Mouse (Mus musculus) right cerebral cortex, postnatal 36 days (tissue): ENCODE measurements at regions not wholly inside any gene's neighbourhood (a gene's known extent, or its start where the extent isn't known, plus 50 kb on each side); places are given as distances from the start of the nearest gene placed in this dataset.

Experiments used
- DNase-seq, 2 experiments: peaks; one replicate each; pipeline ENCODE4 v3.0.0; 2022; ENCODE audit warnings: low spot score in 2 of 2, mixed read lengths in 1 of 2

GRCm38 (mm10) chr13:99057696-99058095 is 73.3 kb upstream of the 1700024P04Rik start:
- DNase-seq = no peak

DNA sequence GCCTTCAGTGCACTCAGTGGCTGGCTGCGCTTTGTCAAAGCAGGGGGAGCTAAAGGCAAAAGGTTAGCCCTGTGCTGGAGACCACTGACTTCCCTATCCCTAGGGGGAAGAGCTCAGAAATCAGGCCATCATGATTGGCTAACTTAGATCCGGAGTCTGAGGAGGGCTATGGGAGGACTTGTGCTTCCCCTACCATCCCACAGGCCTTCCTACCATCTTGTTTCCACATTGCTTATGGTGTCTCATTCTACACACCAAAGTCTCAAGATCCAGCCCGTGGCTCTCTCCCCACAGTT is 72.9 kb upstream of the 1700024P04Rik start:
- no peak for DNase-seq

DNA sequence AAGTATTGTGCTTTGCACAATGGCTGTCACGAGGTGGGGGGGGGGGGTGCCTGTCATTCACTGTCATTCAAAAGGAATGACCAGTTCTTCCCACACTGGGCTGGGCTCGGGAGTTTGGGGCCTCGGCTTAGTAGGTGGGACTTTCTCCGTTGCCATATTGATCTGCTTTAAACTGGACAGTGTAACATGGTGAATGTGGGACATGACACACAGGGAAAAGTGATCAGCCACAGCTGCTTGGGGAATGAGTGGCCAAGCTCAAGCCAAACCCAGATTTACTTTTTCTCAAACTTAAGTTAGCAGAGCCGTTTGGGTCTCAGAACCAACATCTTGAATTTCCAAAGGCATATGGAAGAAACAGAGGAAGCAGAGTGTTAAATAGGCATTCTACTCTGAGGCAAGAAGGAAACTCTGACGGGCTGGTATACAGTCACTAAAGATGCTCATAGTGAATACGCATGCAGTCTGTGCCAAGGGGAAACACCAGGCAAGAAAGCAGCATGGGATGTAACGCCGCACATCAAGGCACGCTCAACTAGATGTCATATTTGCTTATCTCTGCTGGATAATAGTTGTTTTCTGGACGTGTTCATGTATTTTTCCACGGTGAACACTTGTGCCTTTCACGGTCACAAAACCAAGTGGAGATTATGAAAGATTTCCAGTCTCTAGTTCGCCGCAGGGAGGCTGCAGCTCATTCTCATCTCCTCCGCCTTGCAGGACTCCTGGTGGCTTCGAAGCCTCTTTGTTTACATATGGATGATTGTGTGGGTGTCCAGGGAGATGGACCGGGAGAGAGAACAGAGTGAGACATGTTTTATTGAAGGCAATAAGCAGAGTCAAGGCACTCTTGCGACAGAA is 72.3 kb upstream of the 1700024P04Rik start:
- DNase-seq = no peak

- DNase-seq = peak; percentile 37 to 60
Measured at GRCm38 (mm10) chr13:99055609-99056321, 71.4 kb upstream of the 1700024P04Rik start.

DNA sequence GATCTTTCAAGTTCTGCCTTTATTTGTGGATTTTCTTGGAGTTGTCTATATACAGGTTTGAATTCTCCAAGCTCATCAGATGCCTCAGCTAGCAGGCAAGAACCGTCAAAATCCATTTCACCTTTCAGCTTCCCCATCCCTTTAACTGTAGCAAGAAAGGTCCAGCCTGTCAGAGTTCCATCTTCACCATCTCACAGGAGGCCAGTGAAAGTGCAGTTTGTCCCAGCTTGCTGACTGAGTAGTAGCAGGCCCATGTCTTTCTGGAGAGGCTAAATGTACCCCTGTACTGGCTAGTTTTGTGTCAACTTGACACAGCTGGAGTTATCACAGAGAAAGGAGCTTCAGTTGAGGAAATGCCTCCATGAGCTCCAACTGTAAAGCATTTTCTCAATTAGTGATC is 67.7 kb upstream of the 1700024P04Rik start:
- DNase-seq = no peak

DNA sequence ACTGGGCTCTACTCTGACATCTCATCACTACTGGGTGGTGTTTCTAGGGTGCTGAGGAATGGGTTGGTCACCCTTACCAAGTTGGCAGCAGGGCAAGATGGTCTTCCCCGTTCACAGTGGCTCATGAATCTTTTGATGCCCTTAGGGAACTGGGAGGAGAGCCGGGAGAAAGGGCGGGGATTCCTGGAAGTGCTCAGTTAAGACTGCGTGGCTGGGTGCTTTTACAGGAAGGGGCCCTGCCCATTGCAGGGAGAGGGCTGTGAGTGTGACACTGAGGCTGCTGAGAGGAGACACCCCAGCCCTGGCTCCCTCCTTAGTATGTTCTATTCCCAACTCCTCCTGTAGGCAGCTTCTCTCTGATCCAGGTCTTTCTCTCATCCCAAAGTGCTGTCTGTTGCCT is 65.3 kb upstream of the 1700024P04Rik start:
- DNase-seq = no peak

DNA sequence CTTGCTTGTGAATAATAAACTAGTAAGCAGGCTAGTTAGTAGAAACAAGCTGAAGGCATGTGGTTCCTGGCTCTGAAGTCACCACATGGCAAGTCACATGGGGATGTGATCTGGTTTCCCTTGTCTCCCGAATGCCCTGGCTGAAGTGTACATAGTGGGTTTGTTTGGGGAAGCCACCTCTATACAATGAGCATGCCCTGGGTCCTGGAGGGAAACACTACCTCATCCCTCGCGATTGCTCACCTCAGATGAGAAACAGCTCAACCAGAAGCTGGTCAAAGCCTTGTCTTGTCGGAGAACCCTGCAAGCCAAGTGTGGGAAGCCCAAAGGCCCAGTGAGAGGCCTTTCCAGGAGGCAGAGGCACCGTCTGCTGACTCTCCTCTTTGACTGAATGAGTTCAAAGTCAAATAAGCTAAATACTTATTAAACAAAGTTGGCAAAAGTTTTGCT is 64.3 kb upstream of the 1700024P04Rik start:
- DNase-seq = no peak

GRCm38 (mm10) chr13:99047219-99047618 is 62.9 kb upstream of the 1700024P04Rik start:
- DNase-seq = no peak

DNA sequence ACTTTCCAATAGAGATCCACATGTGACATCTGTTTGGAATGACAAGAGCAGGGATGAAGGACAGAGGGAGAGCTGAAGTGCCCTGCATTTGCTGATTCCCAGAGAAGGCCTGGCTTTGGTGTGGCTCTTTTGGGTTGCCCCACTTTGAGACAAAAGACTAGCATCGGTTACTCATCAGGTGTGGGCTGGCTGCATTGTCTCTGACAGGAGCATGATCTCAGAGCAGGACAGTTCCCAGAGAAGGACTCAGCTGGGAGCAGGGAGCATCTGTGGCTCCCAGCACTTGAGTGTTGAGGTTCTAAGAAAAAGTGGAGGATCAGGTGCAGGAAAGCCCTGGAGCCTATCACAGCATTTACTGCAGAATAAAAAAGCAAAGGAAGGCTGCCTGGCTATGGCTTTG is 62.4 kb upstream of the 1700024P04Rik start:
- DNase-seq = no peak

- DNase-seq = no peak
Measured at GRCm38 (mm10) chr13:99042086-99042485, 57.7 kb upstream of the 1700024P04Rik start.

- DNase-seq = no peak
Measured at GRCm38 (mm10) chr13:99041256-99041655, 56.9 kb upstream of the 1700024P04Rik start.

- DNase-seq = peak; percentile 52 to 81
Measured at GRCm38 (mm10) chr13:99040846-99041245, 56.5 kb upstream of the 1700024P04Rik start.

GRCm38 (mm10) chr13:99040171-99040570 is 55.8 kb upstream of the 1700024P04Rik start:
- no peak for DNase-seq

GRCm38 (mm10) chr13:99039063-99039385 is 54.7 kb upstream of the 1700024P04Rik start:
- DNase-seq = no peak

- DNase-seq = no peak
Measured at GRCm38 (mm10) chr13:99038198-99039062, 54.1 kb upstream of the 1700024P04Rik start.

DNA sequence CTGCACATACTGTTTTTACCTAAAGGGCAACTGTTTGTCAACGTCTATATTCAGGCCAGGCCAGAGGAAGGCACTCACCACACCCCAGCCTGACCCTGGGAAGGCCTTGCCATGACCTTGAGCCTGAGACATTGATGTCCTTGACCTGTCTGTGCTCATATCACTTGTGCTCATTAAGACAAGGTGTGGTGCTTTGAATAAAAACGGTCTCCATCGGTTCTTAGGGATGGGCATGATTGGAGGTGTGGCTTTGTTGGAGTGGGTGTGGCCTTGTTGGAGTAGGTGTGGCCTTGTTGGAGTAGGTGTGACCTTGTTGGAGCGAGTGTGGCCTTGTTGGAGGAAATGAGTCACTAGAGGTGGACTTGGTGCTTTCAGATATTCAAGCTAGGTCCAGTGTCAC is 52.8 kb upstream of the 1700024P04Rik start:
- DNase-seq = no peak
